Mouse (Mus musculus) ES-Bruce4 (cell line): ENCODE measurements around the gene Cdh12.

Source experiments
- CTCF ChIP-seq: IDR thresholded peaks from one replicate; pipeline ENCODE4 v1.8.1; 2011; ENCODE audit warnings: low read depth, low read length
- EP300 ChIP-seq: IDR thresholded peaks from 2 replicates; pipeline ENCODE4 v1.6.1; 2011; ENCODE audit warnings: low read depth, low read length; ENCODE audit not compliant: insufficient read depth

GRCm38 (mm10) chr15:21437347-21437746 lies 988.3 kb downstream of the Cdh12 start:
- TF ChIP-seq CTCF, result no peak
- no peak for TF ChIP-seq EP300
